Mouse (Mus musculus): ENCODE data around the gene Brinp1.

DNA sequence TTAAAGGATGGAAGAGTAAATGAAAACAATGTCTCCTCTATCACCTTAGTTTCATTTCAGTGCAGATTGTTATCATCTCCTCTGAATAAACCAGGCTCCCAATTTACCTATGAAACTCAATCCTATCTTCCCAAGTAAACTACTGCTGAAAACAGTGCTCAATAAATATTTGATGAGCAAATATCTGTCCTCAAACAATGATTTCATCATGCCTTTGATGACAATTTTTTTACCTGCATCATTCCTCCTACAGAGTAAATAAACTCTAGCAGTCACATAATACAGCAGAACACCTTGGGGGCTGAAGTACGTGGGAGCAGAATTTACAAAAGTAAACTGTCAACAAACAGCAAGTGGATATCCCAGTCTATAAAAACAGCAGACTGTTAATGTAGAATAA is 31.3 kb downstream of the Brinp1 start:
- TF ChIP-seq POU5F1 (IDR thresholded peaks at IDR 0.05; ENCODE audit: borderline replicate concordance, low read length): no peak
- TF ChIP-seq CTCF (conservative IDR thresholded peaks at IDR 0.05; ENCODE audit: low read length): no peak
- TF ChIP-seq NANOG (IDR thresholded peaks at IDR 0.05; ENCODE audit: borderline replicate concordance, low read length): no peak
